Mouse (Mus musculus): ENCODE results near the gene Coa4. TPM values are rescaled to one million over a fixed set of nuclear protein-coding genes. Genes with fewer than 3 reads are reported as not detected.

Gene Coa4
- polyA plus RNA-seq (2012; rRNA removed) = 10.3 and 10.5 TPM in 2 replicates

GRCm38 (mm10) chr7:100536804-100537518 lies at the start of gene Coa4:
Gene Coa4 (plus strand): TSS chr7:100537071.

GRCm38 (mm10) chr7:100493117-100493483 lies 43.8 kb upstream of the Coa4 start, which contains the start of gene Ucp2:
Gene Ucp2 (plus strand): TSS chr7:100493337.

DNA sequence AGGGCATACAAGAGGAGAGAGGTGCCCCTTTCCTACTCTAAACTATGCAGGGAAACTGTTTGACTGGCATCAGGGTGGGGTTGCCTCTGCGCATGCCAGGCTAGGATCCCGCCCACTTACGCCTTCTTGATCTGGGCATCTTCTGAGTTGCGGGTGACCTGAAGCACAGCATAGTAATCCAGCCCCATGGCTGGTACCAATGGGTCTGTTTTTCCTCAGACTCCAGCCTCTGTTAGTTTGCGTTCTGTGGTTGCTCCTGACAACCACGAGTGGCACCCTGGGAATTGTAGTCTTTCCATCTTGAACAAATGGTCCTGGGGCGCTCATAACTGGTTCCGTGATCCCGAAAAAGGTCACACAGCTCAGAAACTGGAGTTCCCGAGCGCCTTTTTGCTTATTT lies 22.3 kb upstream of the Coa4 start, which contains the start of gene Dnajb13:
Gene Dnajb13, minus strand, starts transcription at position 388 of the 400 bp plus-strand sequence.

Other genes starting within 250 kb of the Coa4 start
- 6.1 and 7.4 TPM in 2 replicates for gene C2cd3, start 164.8 kb upstream of the Coa4 start, polyA plus RNA-seq (2012; rRNA removed)
- 30.8 and 32.5 TPM in 2 replicates for gene Ppme1, start 164.8 kb upstream of the Coa4 start, polyA plus RNA-seq (2012; rRNA removed)
- 0.01 TPM in 1 of 2 replicates, not detected in the other for gene Ucp3, start 64.1 kb upstream of the Coa4 start, polyA plus RNA-seq (2012; rRNA removed)
- 225 and 250 TPM in 2 replicates for gene Ucp2, start 43.7 kb upstream of the Coa4 start, polyA plus RNA-seq (2012; rRNA removed)
- gene Dnajb13, start 22.1 kb upstream of the Coa4 start, polyA plus RNA-seq (2012; rRNA removed) = 0.47 and 0.73 TPM in 2 replicates
- 26.7 and 27.4 TPM in 2 replicates for gene Rab6a, start 70.3 kb downstream of the Coa4 start, polyA plus RNA-seq (2012; rRNA removed)
- gene Mrpl48, start 71.2 kb downstream of the Coa4 start, polyA plus RNA-seq (2012; rRNA removed) = 20.4 and 22.1 TPM in 2 replicates
- 0.89 and 1.5 TPM in 2 replicates for gene Plekhb1, start 125.3 kb downstream of the Coa4 start, polyA plus RNA-seq (2012; rRNA removed)
- gene Fam168a, start 169.6 kb downstream of the Coa4 start, polyA plus RNA-seq (2012; rRNA removed) = 4.3 and 5.0 TPM in 2 replicates

All from liver, embryonic 18 days (tissue).